Mouse (Mus musculus) heart, embryonic 16.5 days (tissue): ENCODE results near the gene Tbca. TPM values are rescaled to one million over a fixed set of nuclear protein-coding genes. Genes with fewer than 3 reads are reported as not detected.

Experiments used
- ATAC-seq: fragments of 200-750 bp; cut with Nextera tagmentation; replicated peaks from 2 replicates; pipeline ENCODE4 v1.8.0; 2017; ENCODE audit warnings: moderate number of reproducible peaks; ENCODE audit not compliant: insufficient read depth, low FRiP score; ENCODE audit errors: extremely low read depth
- H3K27ac ChIP-seq: fragments of 300-500 bp; sonication (generic); 2 replicates; pipeline ENCODE4 v1.5.1; 2014; ENCODE audit warnings: mild to moderate bottlenecking, low read length, control low read depth, moderate library complexity
- H3K27me3 ChIP-seq: fragments of 300-500 bp; sonication (generic); 2 replicates; pipeline ENCODE4 v1.6.1; 2014; ENCODE audit warnings: low read length, mixed read lengths; ENCODE audit not compliant: control insufficient read depth, insufficient read depth
- H3K36me3 ChIP-seq: fragments of 300-500 bp; sonication (generic); 2 replicates; pipeline ENCODE4 v1.6.1; 2014; ENCODE audit not compliant: control insufficient read depth, insufficient read depth
- H3K4me1 ChIP-seq: fragments of 300-500 bp; sonication (generic); 2 replicates; pipeline ENCODE4 v1.6.1; 2014; ENCODE audit warnings: low read length, mixed read lengths; ENCODE audit not compliant: control insufficient read depth, insufficient read depth
- H3K4me2 ChIP-seq: fragments of 300-500 bp; sonication (generic); 2 replicates; pipeline ENCODE4 v1.6.1; 2014; ENCODE audit warnings: low read depth, mild to moderate bottlenecking, control low read depth, low read length
- H3K4me3 ChIP-seq: fragments of 300-500 bp; sonication (generic); 2 replicates; pipeline ENCODE4 v1.5.1; 2014; ENCODE audit warnings: mild to moderate bottlenecking, control low read depth, low read length
- H3K9ac ChIP-seq: fragments of 300-500 bp; sonication (generic); 2 replicates; pipeline ENCODE4 v1.6.1; 2014; ENCODE audit warnings: low read length, control low read depth
- H3K9me3 ChIP-seq: fragments of 300-500 bp; sonication (generic); replicated peaks from 2 replicates; pipeline ENCODE4 v1.6.1; 2016; ENCODE audit warnings: low read length; ENCODE audit not compliant: control insufficient read depth
- WGBS: fragments of 180-500 bp; shearing (Covaris S2); extraction: QIAGEN DNeasy Blood & Tissue Kit; methylation state at CpG from one replicate; pipeline ENCODE4 v1.1.7; 2014; 5-methylcytosine and 5-hydroxymethylcytosine counted together
- polyA plus RNA-seq: library from polyadenylated mRNA; unstranded; fragments of >200 nt; fragmentation: Nextera tagmentation; extraction: Ambion mirVana; gene quantifications from 2 replicates; pipeline ENCODE4 v1.2.1, GENCODE M21; 2015

The Tbca gene
- 178 and 205 TPM in 2 replicates for polyA plus RNA-seq

DNA sequence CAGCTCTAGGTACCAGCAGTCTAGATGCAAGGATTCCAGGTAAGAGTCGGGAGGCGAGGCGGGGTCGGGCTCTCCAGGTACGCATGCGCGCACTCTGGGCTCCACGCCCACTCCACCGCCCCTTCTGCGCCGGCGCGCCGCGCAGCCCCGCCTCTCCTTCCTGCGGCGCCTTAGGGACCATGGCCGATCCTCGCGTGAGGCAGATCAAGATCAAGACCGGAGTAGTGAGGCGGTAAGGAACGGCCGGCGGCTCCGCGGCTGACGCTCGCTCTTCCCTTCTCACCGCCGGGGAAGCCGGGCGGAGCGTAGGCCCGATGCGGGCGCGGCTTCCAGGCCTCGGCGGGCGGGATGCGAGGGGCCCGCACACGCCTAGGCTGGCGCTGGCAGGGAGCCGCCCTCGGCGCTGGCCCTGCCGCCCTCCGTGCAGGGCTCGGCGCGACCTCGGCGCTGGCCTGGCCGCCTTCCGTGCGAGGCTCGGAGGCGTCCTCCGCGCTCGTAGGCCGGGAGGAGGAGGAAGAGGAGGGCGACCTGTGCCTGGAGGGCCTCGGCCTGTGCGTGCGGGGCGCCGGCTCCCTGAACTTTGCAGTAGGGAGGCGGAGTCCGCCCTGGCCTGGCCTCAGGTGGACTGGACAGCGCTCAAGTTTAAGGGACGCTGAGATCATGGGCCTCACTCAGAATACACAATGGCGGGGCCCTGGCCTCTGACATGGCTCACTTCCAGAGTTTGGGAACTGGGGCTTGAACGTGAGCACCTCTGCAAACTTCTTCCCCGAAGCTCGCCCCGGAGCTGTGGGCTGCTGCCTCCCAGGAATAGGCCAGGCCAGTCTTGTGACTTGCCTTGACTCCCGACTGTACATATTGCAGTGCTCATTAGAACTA lies at the start of gene Tbca:
Tbca (plus strand) TSS at position 140 of the 879 bp plus-strand sequence.
- under 1% methylated on average over 80 of the region's 81 CpGs for WGBS

DNA sequence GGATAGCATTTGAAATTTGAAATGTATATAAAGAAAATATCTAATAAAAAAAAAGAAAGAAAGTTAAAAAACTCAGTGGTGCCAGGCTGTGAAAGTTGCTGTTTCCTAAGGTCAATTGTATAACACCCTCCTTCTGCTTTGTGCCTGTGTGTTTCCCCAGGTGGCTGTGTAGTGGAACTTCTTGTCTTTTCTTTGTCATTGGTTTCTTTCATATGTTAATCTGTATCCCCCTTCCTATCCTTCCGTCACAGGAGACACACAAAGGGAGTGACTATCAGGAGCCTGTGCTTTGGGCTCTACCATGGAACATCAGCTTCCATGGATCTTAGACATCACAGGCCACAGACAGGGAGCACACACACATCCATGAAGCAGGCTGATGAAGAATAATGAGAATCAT lies 43.5 kb upstream of the Tbca start:
- WGBS: 86% methylated on average over 1 of the region's 1 CpGs
- no peak overlapping the region for H3K9ac ChIP-seq

More for the DNA sequence above, at the start of gene Tbca:
- Histone ChIP-seq H3K4me1 (peaks cover 21% of the 10 kb centered on the region), H3K27me3 (no peaks in the 10 kb centered on the region), H3K4me2 (peak within 1 kb of the TSS; percentile 86), H3K4me3 (peak within 1 kb of the TSS; percentile 87), H3K27ac (peak within 1 kb of the TSS; percentile 87), H3K9me3 (no peaks in the 10 kb centered on the region), H3K36me3 (no peaks in the 10 kb centered on the region), H3K9ac (peak within 1 kb of the TSS; percentile 94)
- peak; percentile 95 for ATAC-seq

DNA sequence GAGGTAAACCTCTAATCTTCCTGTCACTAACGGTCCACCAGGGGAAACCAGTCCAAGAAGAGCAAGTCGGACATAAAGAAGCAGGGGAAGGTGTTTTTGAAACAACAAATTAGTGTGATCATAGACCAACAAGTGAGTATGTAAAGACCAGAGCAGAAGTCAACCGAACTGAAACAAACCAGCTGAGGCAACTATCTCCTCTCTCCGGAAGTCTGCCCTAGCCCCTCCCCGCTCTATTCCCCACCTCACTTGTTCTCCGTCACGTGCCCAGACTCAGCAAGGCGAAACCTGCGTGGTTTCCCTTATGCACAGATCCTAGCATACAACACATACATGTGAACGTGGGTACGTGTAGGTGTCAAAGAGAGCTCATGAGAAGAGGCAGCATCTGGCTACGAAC lies 22.9 kb upstream of the Tbca start:
- no peaks in the 10 kb centered on the region for H3K9me3 ChIP-seq
- no peak overlapping the region for H3K4me3 ChIP-seq
- H3K9ac ChIP-seq: no peak overlapping the region
- no peak for ATAC-seq
- H3K27me3 ChIP-seq: no peaks in the 10 kb centered on the region
- no peak overlapping the region for H3K27ac ChIP-seq
- WGBS: 79% methylated on average over 12 of the region's 12 CpGs
- H3K4me2 ChIP-seq: no peak overlapping the region
- peaks cover 6% of the 10 kb centered on the region; the same call in 1 of the 2 replicates for H3K4me1 ChIP-seq
- H3K36me3 ChIP-seq: no peaks in the 10 kb centered on the region

More for the DNA sequence above, 43.5 kb upstream of the Tbca start:
- Histone ChIP-seq H3K36me3 (no peaks in the 10 kb centered on the region), H3K4me2 (no peak overlapping the region), H3K9me3 (no peaks in the 10 kb centered on the region), H3K27ac (no peak overlapping the region), H3K4me3 (no peak overlapping the region), H3K27me3 (no peaks in the 10 kb centered on the region), H3K4me1 (no peaks in the 10 kb centered on the region)
- ATAC-seq: no peak

DNA sequence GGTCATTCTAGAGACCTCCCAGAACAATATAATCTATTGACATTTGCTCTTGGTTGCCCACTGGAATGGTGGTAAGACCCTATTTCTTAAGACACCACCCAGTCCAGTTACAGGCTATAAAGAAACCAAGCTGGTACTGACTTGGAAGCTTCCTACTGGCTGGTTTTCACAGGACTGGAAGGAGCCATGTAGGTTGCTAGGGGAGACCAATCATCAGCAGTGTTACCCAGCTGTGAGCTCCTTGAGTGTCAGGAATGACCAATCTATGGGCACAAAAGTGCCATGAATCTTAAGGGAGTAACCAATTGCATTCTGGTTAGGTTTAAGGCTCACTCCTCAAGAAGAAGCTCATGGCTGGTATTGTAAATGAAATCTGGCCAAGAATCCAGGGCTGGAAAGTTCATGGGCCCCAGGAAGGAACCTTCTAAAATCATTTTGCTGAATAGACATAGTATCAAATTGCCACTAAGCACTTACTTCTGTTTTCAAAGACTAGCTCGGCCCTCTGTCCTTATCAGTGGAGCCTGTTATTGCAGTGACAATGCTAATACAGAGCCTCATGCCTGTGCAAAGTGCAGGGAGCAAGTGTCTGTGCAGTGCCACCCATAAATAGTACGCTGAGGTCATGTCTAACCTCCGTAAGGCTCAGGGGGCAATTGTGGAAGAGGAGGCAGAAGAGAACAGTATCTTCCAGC lies 20.1 kb upstream of the Tbca start:
- Histone ChIP-seq H3K27ac (peak overlapping the region; percentile 56), H3K27me3 (no peaks in the 10 kb centered on the region), H3K4me2 (0 out of 2 replicates have a peak overlapping the region, but pooled peaks have one; percentile 4), H3K36me3 (no peaks in the 10 kb centered on the region), H3K9me3 (no peaks in the 10 kb centered on the region), H3K4me1 (peaks cover 6% of the 10 kb centered on the region; the same call in 1 of the 2 replicates), H3K4me3 (no peak overlapping the region), H3K9ac (no peak overlapping the region)
- peak; percentile 86 for ATAC-seq
- 24% methylated on average over 3 of the region's 3 CpGs for WGBS

DNA sequence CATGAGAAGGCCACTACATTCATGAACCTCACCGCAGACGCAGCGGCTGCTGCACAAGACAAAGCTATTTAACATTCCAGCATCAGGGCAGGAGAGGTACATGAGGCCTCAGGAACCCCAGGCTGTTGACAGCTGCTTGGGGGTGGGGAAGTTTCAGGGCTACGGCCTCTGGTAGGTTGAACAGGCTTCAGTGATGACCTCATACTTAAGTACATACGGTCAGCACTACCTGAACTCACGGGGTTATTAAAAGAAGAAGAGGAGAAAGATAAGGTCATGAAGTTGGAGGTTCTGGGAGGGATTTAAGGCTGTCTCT lies 19.6 kb upstream of the Tbca start:
- no peaks in the 10 kb centered on the region for H3K9me3 ChIP-seq
- peak; percentile 73; the same call in 1 of the 2 replicates for ATAC-seq
- 0 out of 2 replicates have a peak overlapping the region, but pooled peaks have one; percentile 3 for H3K4me2 ChIP-seq
- no peaks in the 10 kb centered on the region for H3K27me3 ChIP-seq
- no peaks in the 10 kb centered on the region for H3K36me3 ChIP-seq
- WGBS: 23% methylated on average over 6 of the region's 6 CpGs
- H3K9ac ChIP-seq: no peak overlapping the region
- peak overlapping the region; percentile 56 for H3K27ac ChIP-seq
- H3K4me1 ChIP-seq: peaks cover 6% of the 10 kb centered on the region; the same call in 1 of the 2 replicates
- no peak overlapping the region for H3K4me3 ChIP-seq

DNA sequence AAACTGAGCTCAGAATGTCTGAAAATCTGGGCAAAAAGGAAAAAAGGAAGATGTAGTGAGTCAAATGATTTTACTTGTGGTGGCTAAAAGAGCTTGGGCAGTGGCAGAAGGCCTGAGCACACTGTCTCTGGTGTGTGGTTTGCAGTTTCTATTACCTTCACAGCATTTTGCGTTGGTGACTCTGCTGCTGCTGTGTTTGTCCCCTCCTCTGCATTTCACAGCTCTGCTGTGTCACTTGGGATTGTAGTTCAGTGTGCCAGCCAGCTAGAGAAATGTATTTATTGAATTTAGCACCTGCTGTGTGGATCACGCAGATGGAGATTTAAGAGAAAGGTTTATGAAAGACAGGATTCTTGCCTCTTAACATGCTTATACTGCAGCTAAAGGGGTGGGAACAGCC lies 1.8 kb upstream of the Tbca start:
- Histone ChIP-seq H3K9me3 (no peaks in the 10 kb centered on the region), H3K4me3 (no peak overlapping the region), H3K36me3 (no peaks in the 10 kb centered on the region), H3K27ac (no peak overlapping the region), H3K4me1 (peaks cover 17% of the 10 kb centered on the region), H3K4me2 (no peak overlapping the region), H3K9ac (no peak overlapping the region), H3K27me3 (no peaks in the 10 kb centered on the region)
- ATAC-seq: no peak
- 71% methylated on average over 2 of the region's 2 CpGs for WGBS

DNA sequence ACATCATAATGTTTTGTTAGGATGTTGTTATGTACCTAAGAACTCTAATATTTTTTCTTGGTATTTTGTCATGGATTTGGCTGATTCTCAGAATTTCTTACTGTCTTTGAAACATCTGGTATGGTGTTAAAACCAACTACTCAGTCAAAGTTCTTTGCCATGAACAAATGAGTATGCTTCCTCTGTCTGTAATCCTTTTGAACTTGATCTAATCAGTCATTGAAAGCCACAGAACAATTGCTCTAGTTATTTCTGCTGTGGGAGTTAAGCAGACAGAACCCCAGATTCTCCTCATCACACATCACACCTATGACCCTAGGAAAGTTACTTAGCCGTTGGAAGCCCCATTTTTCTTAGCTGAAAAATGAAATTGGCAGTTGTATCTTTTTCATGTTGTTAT lies 6.0 kb downstream of the Tbca start:
- no peak overlapping the region for H3K4me2 ChIP-seq
- H3K36me3 ChIP-seq: no peaks in the 10 kb centered on the region
- H3K27ac ChIP-seq: peak overlapping the region; percentile 39; the same call in 1 of the 2 replicates
- no peaks in the 10 kb centered on the region for H3K9me3 ChIP-seq
- ATAC-seq: no peak
- no peaks in the 10 kb centered on the region for H3K27me3 ChIP-seq
- H3K4me1 ChIP-seq: peaks cover 22% of the 10 kb centered on the region
- H3K4me3 ChIP-seq: no peak overlapping the region
- no peak overlapping the region for H3K9ac ChIP-seq
- 52% methylated on average over 1 of the region's 1 CpGs for WGBS

DNA sequence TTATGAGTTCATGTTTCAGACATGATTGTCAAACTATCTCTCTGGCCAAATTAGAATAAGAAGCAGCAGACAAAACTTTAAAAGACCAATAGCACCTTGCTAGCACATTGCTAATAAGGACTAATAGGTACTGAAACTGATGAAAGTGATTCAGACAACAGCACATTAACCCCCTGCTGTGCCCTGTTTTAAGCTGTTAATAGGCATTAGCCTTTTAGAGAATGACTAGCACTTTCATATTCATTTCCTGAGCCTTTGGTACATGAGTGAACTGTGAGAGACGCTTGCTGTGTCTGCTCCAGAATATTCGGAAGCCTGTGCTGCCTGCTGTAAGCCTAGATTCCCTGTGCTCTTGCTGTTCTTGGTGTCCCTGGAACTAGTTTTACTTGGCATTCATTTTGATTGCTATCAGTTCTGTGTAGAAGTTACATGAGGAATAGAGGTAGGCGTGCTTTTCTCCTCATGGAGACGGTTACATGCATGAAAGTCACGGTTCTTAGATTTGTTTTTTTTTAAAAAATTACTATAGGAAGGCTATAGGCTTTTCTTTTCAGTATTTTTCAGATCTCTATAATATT lies 14.9 kb downstream of the Tbca start:
- Histone ChIP-seq H3K9me3 (no peaks in the 10 kb centered on the region), H3K9ac (no peak overlapping the region), H3K27ac (no peak overlapping the region), H3K36me3 (no peaks in the 10 kb centered on the region), H3K4me1 (peaks cover 18% of the 10 kb centered on the region), H3K27me3 (no peaks in the 10 kb centered on the region), H3K4me2 (no peak overlapping the region), H3K4me3 (no peak overlapping the region)
- ATAC-seq: no peak
- 75% methylated on average over 5 of the region's 5 CpGs for WGBS
